Mouse (Mus musculus): ENCODE measurements around the gene Fam83e.

GRCm38 (mm10) chr7:45716460-45716857, 4.6 kb upstream of the Fam83e start:
- TF ChIP-seq CTCF (IDR thresholded peaks at IDR 0.05; ENCODE audit: control insufficient read depth, insufficient read depth, insufficient read length) (no peak), FOSL1 (IDR thresholded peaks at IDR 0.05; ENCODE audit: insufficient read depth, low read length, poor library complexity, severe bottlenecking) (no peak), USF1 (IDR thresholded peaks at IDR 0.05; ENCODE audit: low read depth) (no peak), MAX (IDR thresholded peaks at IDR 0.05) (no peak), CEBPB (IDR thresholded peaks at IDR 0.05; ENCODE audit: low read depth) (no peak)
